Mouse (Mus musculus) MN1 (cell line): Measurements from ENCODE around the gene Rimbp2.
A peak's percentile ranks its signal among the peaks of the same experiment; 100 is the strongest.
"Not testable (repeated sequence)": the region's sequence is repeated elsewhere in the genome, so short reads cannot be mapped to it uniquely, and the experiment has no call there.

Experiments used
- DNase-seq: peaks from one replicate; pipeline ENCODE4 v3.0.0-alpha.2; 2016; ENCODE audit warnings: low spot score

Gene Rimbp2

GRCm38 (mm10) chr5:128744351-128744750, 208.9 kb downstream of the Rimbp2 start:
- DNase-seq: no peak

GRCm38 (mm10) chr5:128739838-128740171, 213.5 kb downstream of the Rimbp2 start:
- DNase-seq: no peak

- DNase-seq: no peak
Observed at GRCm38 (mm10) chr5:128739168-128739837, 214.0 kb downstream of the Rimbp2 start.

GRCm38 (mm10) chr5:128735921-128736320, 217.4 kb downstream of the Rimbp2 start:
- DNase-seq: no peak

GRCm38 (mm10) chr5:128733955-128734354, 219.3 kb downstream of the Rimbp2 start:
- peak; percentile 51 for DNase-seq

DNA sequence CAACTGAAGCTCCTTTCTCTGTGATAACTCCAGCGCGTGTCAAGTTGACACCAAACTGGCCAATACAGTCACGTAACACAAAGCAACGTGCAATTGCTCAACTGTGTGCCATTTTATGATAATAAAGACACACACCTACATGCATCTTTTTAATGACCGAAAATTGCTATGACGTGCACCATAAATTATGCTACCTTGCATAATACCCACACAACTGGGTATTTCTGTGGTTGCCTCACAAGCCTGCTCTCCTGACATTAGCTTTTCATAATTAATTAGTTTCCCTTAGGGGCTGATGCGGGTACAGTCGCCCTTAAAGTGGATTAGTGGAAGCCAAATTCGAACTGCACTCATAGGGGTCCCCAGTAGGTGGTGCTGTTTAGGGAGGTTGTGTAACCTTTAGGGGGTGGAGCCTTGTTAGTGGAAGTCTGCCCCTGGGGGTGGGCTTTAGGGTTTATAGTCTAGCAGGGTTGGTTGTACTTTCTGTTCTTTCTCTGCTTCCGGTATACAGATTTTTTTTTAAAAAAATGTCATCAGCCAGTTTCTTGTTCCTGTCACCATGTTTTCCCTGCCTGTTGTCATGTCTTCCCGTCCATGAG, 220.8 kb downstream of the Rimbp2 start:
- peak; percentile 11 for DNase-seq

DNA sequence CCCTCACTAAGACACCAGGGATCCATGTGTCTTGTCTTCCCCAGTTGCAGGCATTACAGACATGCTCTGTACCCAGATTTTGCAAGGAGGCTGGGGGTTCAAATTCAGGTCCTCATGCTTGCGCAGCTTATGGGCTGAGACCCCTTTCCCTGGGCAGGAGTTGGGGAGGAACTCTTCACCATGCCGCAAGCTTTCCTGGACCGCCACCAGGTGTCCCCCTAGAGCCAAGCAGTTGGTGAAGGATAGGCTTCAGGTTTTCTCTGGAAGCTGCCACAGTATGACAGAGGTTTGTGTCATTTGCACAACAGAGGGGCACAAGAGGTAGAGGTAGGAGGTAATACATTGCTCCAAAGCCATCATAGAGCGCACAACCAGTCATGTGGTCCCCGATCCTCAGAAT, 222.7 kb downstream of the Rimbp2 start:
- DNase-seq: peak; percentile 17

- DNase-seq: no peak
Observed at GRCm38 (mm10) chr5:128729341-128729740, 223.9 kb downstream of the Rimbp2 start.

DNA sequence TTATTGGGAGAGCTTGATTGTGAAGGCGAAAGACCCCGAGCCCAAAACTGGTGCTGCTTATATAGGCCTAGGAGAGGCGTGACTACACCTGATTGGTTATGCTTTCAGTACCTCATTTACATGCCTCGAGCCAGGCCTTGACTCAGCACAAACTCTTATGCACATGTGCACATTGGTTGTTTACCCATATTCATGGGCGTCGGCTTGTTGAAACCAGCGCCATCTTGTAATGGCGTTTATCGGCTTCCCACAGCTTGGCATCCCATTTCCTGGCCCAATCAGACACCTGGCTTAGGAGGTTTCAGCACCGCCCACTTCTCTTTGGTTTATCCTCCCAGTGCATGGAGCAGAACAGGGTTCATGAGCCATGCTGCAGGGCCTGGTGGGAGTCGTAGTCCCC, 232.8 kb downstream of the Rimbp2 start:
- DNase-seq: not testable (repeated sequence)

DNA sequence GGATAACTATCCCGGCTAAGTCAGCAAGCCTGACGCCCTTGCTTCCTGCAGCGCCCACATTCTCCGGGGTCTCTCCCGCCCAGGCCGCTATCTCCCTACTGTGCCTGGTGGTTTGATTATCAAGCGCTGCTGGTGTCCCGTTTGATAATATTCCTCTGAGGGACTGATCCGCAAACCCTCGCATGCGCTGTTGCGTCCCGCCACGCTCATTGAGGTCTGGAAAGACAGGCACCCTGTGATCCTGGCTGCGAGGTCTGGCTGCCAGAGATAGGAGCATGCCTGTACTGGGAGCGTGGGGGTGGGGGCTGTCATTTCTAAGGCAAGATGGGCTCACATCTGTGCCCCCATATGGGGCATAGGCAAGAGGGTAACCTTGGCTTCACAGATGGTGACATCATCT, 238.1 kb downstream of the Rimbp2 start:
- DNase-seq: no peak

- no peak for DNase-seq
Observed at GRCm38 (mm10) chr5:128711847-128712246, 241.4 kb downstream of the Rimbp2 start.

- DNase-seq: no peak
Observed at GRCm38 (mm10) chr5:128710596-128710995, 242.7 kb downstream of the Rimbp2 start.

DNA sequence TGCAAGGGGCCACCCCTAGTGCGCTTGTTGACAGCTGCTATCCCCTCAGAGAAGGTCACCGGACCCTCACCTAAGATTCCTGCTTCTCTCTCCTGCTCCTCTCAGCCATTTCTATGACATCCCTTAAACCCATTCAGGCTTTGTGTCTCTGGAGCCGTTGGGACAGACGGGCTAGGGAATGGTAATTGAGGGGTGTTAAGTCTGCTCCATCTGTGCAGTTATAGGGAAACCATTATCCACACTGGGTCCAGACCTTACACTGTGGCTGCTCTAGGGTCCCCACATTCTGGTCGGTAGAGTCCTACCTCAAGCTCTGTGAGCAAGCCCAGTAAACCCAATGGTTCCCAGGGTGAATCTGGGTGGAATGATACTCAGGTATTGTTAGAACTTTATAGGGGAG, 244.4 kb downstream of the Rimbp2 start:
- DNase-seq: no peak
